Mouse (Mus musculus): ENCODE data around the gene B4galt1.

The B4galt1 gene

DNA sequence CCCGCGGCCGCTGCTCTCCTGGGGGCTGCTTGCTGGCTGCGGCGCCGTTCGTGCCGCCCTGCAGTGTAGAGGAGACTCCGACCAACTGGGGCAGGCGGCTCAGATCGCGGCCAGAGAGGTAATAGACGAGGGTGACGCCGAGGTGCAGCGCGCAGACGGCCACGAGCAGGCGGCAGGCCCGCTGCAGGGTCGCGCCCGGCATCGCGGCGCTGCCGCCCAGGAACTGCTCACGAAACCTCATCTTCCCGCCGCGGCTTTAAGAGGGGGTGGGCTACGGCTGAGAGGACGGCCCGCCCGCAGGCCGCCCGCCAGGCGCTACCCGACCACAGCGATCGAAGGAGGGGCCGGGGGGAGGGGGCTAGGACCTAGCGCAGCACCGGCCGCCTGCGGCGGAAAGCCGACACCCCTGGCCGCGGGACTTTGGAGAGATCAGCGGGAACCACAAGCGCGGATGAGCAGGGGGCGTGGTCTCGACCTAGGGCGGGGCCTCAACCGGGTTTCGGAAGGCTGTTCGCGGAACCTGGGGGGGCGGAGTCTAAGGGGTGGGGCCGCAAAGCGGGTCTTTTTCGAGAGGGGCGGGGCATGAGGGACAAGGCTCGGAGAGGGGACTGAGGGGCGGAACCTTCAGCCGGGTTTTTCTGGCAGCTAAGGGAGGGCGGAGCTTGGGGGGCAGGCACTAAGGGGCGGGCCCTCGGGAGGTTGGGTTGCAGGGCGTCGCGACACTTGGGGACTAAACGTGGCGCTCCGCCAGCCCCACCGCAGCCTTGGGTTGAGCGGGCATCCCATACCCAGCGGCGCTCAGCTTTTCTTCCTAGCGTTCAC, at the start of gene B4galt1:
TSS of gene B4galt1 (minus strand) at position 441 of the 822 bp plus-strand sequence.
- DNase-seq (ENCODE audit: low read depth, low spot score): peak; percentile 100

DNA sequence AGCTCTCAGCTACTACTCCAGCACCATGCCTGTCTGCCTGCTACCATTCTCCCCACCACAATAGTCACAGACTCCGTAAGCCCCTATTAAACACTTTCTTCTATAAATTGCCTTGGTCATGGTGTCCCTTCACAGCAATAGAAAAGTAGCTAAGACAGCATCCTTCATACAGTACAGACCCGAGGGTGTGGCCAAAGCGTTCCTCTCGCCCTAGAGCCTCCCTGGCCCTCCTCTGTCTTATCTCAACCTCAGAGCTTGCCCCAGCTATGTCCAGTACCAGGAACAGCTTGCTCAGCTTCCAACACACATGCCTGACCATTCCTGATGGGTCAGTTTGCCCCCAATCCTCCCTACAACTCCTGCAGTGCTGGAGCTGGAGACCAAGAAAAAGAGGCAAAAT, 46.8 kb upstream of the B4galt1 start:
- DNase-seq (ENCODE audit: low read depth, low spot score): no peak

GRCm38 (mm10) chr4:40900071-40900470, 46.3 kb upstream of the B4galt1 start:
- no peak for DNase-seq (ENCODE audit: low read depth, low spot score)

- no peak for DNase-seq (ENCODE audit: low read depth, low spot score)
These were observed 45.5 kb upstream of the B4galt1 start for GRCm38 (mm10) chr4:40899264-40899663.

GRCm38 (mm10) chr4:40898476-40899044, 44.8 kb upstream of the B4galt1 start:
- DNase-seq (ENCODE audit: low read depth, low spot score): no peak

- no peak for DNase-seq (ENCODE audit: low read depth, low spot score)
These were observed 41.8 kb upstream of the B4galt1 start for GRCm38 (mm10) chr4:40895646-40896045.

DNA sequence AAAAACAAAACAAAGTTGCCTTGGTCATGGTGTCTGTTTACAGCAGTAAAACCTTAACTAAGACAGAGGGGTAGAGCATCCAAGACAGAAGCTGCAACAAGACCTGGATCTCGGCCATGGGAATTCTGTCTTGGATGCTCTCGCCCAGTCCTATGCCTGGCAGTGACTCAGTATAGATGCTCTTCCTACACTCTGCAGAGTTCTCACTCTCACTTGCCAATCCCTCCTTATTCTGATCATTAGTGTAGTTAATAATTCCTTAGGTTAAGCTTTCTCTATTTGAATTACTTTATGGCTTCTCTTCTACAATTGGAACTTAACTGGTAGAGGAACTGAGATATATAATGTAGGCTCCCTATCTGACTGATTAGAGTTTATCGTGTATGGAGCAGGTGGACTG, 41.3 kb upstream of the B4galt1 start:
- no peak for DNase-seq (ENCODE audit: low read depth, low spot score)

DNA sequence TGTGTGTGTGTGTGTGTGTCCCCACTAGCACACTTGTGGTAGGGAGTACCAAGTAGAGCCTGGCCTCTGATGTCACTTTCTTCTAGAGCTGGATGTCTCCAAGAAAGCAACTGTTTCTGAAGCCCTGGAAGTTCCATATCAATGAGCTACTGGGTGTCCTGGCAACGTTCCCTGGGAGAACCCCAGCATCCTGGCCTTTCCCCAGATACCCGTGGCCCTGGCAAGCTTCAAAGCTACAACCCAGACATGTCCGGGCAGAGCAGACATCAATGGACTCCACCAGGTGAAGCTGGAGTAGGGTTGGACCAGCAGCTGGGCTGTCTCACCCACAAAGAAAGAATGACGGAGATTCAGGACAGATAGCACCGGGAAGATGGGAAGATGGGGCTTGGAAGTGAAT, 37.4 kb upstream of the B4galt1 start:
- DNase-seq (ENCODE audit: low read depth, low spot score): no peak

DNA sequence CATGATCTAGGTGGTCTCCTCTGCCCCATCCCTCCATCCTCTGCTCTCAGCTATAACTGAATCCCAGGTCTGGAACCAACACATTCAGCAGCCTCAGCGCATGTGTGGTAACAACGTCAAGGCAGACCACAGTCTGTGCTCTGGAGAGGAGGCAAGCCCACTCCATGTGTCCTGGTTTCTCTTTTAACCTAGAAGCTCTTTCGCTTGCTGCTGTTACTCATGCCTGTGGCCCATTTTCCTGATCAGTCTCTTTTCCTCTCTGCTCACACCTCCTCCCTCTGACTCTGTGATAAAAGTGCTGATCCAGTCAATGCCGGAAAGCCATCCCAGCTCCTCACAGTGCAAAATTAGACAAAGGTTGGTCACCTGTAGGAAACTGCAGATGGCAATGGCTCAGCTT, 36.2 kb upstream of the B4galt1 start:
- DNase-seq (ENCODE audit: low read depth, low spot score): no peak

DNA sequence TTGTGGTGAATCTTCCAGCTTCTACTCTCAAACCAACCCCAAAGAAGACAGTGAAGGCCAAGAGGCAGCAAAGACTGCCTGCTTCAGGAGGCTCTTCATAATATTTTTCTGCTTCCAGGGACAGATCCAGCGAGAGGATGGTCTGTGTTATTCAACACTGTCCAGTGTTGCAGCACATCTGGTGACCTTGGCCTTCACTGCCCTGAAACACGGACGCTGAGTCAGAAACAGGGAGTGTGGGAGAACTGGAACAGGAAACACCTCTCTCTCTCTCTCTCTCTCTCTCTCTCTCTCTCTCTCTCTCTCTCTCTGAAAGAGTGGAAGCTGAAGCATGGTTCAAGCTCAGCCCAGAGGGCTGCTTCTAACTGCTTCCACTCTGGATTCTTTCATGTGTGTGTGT, 35.4 kb upstream of the B4galt1 start:
- DNase-seq (ENCODE audit: low read depth, low spot score): no peak

GRCm38 (mm10) chr4:40888839-40889238, 35.0 kb upstream of the B4galt1 start:
- no peak for DNase-seq (ENCODE audit: low read depth, low spot score)

DNA sequence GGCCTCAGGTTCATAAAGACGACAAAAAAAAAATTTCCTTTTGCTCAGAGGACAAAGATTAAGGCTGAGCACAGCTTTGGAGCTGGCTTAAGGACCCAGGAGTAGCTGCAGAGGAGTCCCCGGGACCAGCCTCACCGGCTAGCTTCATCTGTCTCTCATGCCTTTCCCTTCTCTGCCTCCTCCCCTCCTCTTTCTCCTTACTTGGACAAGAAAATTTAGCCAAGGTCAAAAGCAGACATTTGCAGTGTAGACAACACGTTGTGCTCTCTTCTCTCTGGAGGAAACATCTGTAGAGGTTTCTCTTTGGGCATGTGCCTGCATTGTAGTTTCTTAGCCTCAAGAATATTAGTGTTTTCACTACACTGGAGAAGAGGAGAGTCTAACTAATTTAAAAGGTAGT, 32.1 kb upstream of the B4galt1 start:
- DNase-seq (ENCODE audit: low read depth, low spot score): no peak

DNA sequence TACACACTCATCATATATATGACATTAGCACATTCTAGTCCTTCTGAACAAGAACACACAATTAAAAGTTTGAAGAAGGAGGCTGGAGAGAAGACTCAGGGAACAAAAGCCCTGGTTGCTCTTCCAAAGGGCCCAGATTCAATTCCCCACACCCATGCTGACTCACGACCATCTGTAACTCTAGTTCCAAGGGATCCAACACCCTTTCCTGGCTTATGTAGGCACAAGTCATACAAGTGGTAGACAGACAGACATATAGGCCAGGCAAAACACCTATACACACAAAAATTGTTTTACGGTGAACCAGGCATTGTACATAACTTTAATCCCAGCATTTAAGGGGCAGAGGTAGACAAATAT, 31.3 kb upstream of the B4galt1 start:
- DNase-seq (ENCODE audit: low read depth, low spot score): no peak

DNA sequence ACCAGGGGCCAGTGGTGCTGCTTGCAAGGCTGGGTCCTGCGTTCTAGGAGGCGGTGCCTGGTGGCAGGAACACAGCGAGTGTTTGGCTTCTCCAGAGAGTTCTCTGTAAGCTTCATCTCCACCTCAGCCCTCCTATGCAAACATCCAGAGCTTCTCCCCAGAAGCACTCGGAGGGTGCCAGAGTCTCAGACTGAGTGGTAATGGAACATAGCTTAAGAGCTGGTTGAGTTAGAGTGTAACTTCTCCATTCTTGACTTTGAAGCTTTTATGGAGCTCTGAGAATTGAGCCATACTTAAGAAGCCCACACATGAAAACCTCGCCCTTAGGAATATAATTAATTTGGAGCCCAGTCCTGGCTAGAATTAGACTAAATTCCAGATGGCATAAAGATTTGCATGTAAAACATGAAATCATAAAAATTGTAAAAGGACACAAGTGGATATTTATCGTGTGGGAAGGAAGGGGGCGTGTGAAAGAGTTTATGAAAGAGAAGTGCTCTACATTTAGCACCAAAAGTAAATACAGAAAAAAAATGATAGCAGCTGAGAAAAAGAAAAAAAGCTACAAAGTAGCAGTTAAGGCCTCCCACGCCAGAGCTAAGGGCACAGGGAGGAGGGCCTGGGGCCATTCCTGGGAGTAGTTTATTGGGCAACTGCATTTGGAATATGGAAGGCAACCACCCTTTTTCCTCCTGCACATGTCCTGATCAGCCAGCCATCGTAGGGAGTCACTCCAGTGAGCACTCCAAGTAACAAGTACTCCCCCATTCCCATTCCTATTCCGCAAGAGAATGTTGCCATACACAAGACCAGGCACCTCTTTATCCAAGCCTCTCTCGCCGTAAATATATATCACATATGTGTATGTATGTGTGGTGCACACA, 30.7 kb upstream of the B4galt1 start:
- no peak for DNase-seq (ENCODE audit: low read depth, low spot score)

- no peak for DNase-seq (ENCODE audit: low read depth, low spot score)
These were observed 29.4 kb upstream of the B4galt1 start for GRCm38 (mm10) chr4:40883200-40883599.

DNA sequence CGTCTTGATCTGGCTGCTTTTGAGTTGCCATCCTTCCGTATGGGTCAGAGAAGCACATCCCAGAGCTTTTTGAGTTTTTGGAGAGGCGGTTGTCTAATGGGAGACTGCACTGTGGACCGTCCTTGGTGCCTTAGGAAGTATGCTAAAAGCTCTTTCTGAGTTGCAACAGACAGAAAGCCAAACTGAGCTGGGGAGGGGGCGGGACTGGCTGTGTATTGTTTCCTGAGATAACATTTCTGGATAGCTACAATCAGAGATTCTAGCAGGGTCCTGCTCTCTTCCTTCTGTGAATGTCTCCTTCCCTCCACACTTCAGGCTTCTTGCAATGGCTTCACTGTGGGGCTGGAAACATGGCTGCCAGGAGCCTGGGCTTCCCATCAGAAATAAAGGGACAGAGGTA, 23.7 kb upstream of the B4galt1 start:
- DNase-seq (ENCODE audit: low read depth, low spot score): no peak

DNA sequence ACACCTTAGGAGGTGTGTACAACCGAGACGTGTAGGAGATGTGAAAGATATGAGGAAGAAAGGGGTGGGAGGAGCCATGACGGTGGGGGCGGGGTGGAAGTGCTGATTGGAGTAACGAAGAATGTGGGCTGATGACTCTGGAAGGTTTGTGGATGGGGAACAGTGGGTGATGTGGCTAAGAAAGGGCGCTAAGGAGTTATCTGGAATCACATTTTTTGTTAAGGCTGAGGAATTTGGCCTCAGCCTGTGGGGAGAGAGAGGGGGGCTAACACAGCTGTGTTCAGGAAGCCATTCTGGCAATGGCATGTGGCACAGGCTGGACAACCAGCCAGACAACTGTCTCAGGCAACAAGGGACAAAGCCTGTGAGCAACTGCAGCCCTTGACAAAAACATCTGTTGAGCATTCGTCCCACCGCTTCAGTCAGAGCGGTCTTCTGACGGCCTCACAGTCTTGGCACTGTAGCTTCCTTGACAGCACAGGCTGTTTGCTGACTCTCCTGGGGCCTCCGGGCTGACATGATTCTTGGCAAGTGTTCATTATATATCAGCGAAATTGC, 23.1 kb upstream of the B4galt1 start:
- DNase-seq (ENCODE audit: low read depth, low spot score): no peak

DNA sequence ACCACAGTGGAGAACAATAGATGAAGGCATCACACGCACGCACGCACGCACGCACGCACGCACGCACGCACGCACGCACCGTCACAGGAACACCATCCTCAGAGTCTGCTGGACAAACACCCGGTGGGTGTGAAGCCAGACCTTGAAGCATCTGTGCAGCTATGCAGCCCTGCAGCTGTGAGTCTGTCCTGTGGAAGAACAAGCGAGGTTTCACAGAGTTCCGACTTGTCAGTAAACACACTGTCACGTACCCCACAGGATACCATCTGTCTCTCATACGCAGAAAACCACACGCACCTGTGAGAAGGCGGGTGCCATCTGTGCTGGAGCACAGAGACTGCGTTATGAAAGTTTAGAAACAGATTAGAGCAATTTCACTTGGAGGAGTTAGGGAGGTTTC, 22.0 kb upstream of the B4galt1 start:
- DNase-seq (ENCODE audit: low read depth, low spot score): no peak

- DNase-seq (ENCODE audit: low read depth, low spot score): no peak
These were observed 21.2 kb upstream of the B4galt1 start for GRCm38 (mm10) chr4:40874794-40875552.

- DNase-seq (ENCODE audit: low read depth, low spot score): no peak
These were observed 20.4 kb upstream of the B4galt1 start for GRCm38 (mm10) chr4:40874151-40874600.

DNA sequence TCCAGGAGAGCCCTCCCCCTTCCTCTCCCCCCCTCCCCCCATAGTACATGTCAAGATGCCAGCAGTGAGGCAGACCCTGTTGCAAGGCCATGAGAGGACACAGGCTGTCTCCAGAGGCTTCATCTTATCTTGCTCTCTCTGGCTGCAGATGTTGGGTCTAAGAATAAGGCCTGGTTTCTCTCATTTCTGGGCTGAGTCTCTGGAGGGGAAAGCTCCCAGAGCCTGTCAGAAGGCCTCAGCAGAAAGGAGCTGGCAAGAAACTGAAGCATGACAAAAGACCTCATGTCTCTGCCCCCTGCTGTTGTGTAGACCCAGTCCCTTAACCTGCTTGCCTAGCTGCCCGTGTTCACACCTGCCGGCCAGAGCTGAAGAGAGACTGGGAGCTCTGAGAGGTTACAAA, 19.5 kb upstream of the B4galt1 start:
- DNase-seq (ENCODE audit: low read depth, low spot score): no peak
